Mouse (Mus musculus): ENCODE results near the gene Iqgap2. TPM values are rescaled to one million over a fixed set of nuclear protein-coding genes. Genes with fewer than 3 reads are reported as not detected.

Iqgap2 gene
- polyA plus RNA-seq, 1 experiment from 2014 or later = 18.5 TPM

- Histone ChIP-seq H3K36me3 (ENCODE audit: control insufficient read depth, insufficient read depth, low read length) (no peaks in the 10 kb centered on the region), H3K4me2 (no peak overlapping the region; the same call in 1 of the 2 replicates), H3K9ac (ENCODE audit: low read length) (no peak overlapping the region), H3K4me1 (ENCODE audit: control insufficient read depth, insufficient read depth, low read length) (peaks cover 15% of the 10 kb centered on the region), H3K4me3 (ENCODE audit: low read depth, low read length) (no peak overlapping the region), H3K9me3 (ENCODE audit: control insufficient read depth, low read length) (no peaks in the 10 kb centered on the region), H3K27ac (ENCODE audit: low read depth, low read length) (no peak overlapping the region), H3K27me3 (ENCODE audit: control insufficient read depth, insufficient read depth, low read length) (no peaks in the 10 kb centered on the region)
- 89% methylated on average over 10 of the region's 10 CpGs for WGBS
- ATAC-seq (ENCODE audit: low FRiP score) (no peak), DNase-seq (ENCODE audit: low spot score, missing footprints) (no peak)
Measured at GRCm38 (mm10) chr13:95889366-95889765, 2.4 kb downstream of the Iqgap2 start.

GRCm38 (mm10) chr13:95888621-95889020 is 3.1 kb downstream of the Iqgap2 start:
- peaks cover 15% of the 10 kb centered on the region for H3K4me1 ChIP-seq (ENCODE audit: control insufficient read depth, insufficient read depth, low read length)
- no peak for ATAC-seq (ENCODE audit: low FRiP score)

GRCm38 (mm10) chr13:95888170-95888569 is 3.6 kb downstream of the Iqgap2 start:
- Histone ChIP-seq H3K9me3 (ENCODE audit: control insufficient read depth, low read length) (no peaks in the 10 kb centered on the region), H3K9ac (ENCODE audit: low read length) (no peak overlapping the region), H3K36me3 (ENCODE audit: control insufficient read depth, insufficient read depth, low read length) (no peaks in the 10 kb centered on the region), H3K4me1 (ENCODE audit: control insufficient read depth, insufficient read depth, low read length) (peaks cover 15% of the 10 kb centered on the region), H3K27ac (ENCODE audit: low read depth, low read length) (no peak overlapping the region), H3K27me3 (ENCODE audit: control insufficient read depth, insufficient read depth, low read length) (no peaks in the 10 kb centered on the region), H3K4me2 (no peak overlapping the region), H3K4me3 (ENCODE audit: low read depth, low read length) (no peak overlapping the region)
- no peak for ATAC-seq (ENCODE audit: low FRiP score)
- DNase-seq (ENCODE audit: low spot score, missing footprints) = no peak
- WGBS = 83% methylated on average over 4 of the region's 4 CpGs

More at GRCm38 (mm10) chr13:95888621-95889020, 3.1 kb downstream of the Iqgap2 start:
- Histone ChIP-seq H3K27me3 (ENCODE audit: control insufficient read depth, insufficient read depth, low read length) (no peaks in the 10 kb centered on the region), H3K4me3 (ENCODE audit: low read depth, low read length) (no peak overlapping the region), H3K27ac (ENCODE audit: low read depth, low read length) (no peak overlapping the region), H3K4me2 (no peak overlapping the region), H3K9me3 (ENCODE audit: control insufficient read depth, low read length) (no peaks in the 10 kb centered on the region), H3K36me3 (ENCODE audit: control insufficient read depth, insufficient read depth, low read length) (no peaks in the 10 kb centered on the region), H3K9ac (ENCODE audit: low read length) (no peak overlapping the region)
- 92% methylated on average over 12 of the region's 12 CpGs for WGBS
- DNase-seq (ENCODE audit: low spot score, missing footprints) = no peak

GRCm38 (mm10) chr13:95887375-95887774 is 4.3 kb downstream of the Iqgap2 start:
- no peak overlapping the region for H3K4me3 ChIP-seq (ENCODE audit: low read depth, low read length)
- H3K4me1 ChIP-seq (ENCODE audit: control insufficient read depth, insufficient read depth, low read length) = peaks cover 11% of the 10 kb centered on the region
- H3K36me3 ChIP-seq (ENCODE audit: control insufficient read depth, insufficient read depth, low read length) = no peaks in the 10 kb centered on the region
- H3K4me2 ChIP-seq = no peak overlapping the region
- DNase-seq (ENCODE audit: low spot score, missing footprints) (no peak), ATAC-seq (ENCODE audit: low FRiP score) (no peak)
- no peaks in the 10 kb centered on the region for H3K9me3 ChIP-seq (ENCODE audit: control insufficient read depth, low read length)
- H3K27me3 ChIP-seq (ENCODE audit: control insufficient read depth, insufficient read depth, low read length) = no peaks in the 10 kb centered on the region
- no peak overlapping the region for H3K9ac ChIP-seq (ENCODE audit: low read length)
- H3K27ac ChIP-seq (ENCODE audit: low read depth, low read length) = no peak overlapping the region
- 88% methylated on average over 7 of the region's 7 CpGs for WGBS

- 87% methylated on average over 3 of the region's 3 CpGs for WGBS
- no peak for DNase-seq (ENCODE audit: low spot score, missing footprints)
- no peaks in the 10 kb centered on the region for H3K27me3 ChIP-seq (ENCODE audit: control insufficient read depth, insufficient read depth, low read length)
- H3K4me1 ChIP-seq (ENCODE audit: control insufficient read depth, insufficient read depth, low read length) = 0 out of 2 replicates have a peak, but pooled peaks cover 5% of the 10 kb centered on the region
- no peaks in the 10 kb centered on the region for H3K9me3 ChIP-seq (ENCODE audit: control insufficient read depth, low read length)
- no peak overlapping the region for H3K4me2 ChIP-seq
- no peaks in the 10 kb centered on the region for H3K36me3 ChIP-seq (ENCODE audit: control insufficient read depth, insufficient read depth, low read length)
- no peak for ATAC-seq (ENCODE audit: low FRiP score)
- no peak overlapping the region for H3K9ac ChIP-seq (ENCODE audit: low read length)
- H3K27ac ChIP-seq (ENCODE audit: low read depth, low read length) = no peak overlapping the region
- no peak overlapping the region for H3K4me3 ChIP-seq (ENCODE audit: low read depth, low read length)
Measured at GRCm38 (mm10) chr13:95884455-95884854, 7.3 kb downstream of the Iqgap2 start.

GRCm38 (mm10) chr13:95882001-95882400 is 9.7 kb downstream of the Iqgap2 start:
- 87% methylated on average over 6 of the region's 6 CpGs for WGBS
- H3K27ac ChIP-seq (ENCODE audit: low read depth, low read length) = no peak overlapping the region

GRCm38 (mm10) chr13:95881427-95881826 is 10.3 kb downstream of the Iqgap2 start:
- ATAC-seq (ENCODE audit: low FRiP score) (no peak), DNase-seq (ENCODE audit: low spot score, missing footprints) (no peak)
- Histone ChIP-seq H3K4me1 (ENCODE audit: control insufficient read depth, insufficient read depth, low read length) (0 out of 2 replicates have a peak, but pooled peaks cover 3% of the 10 kb centered on the region), H3K27me3 (ENCODE audit: control insufficient read depth, insufficient read depth, low read length) (no peaks in the 10 kb centered on the region), H3K9me3 (ENCODE audit: control insufficient read depth, low read length) (no peaks in the 10 kb centered on the region), H3K4me2 (no peak overlapping the region), H3K27ac (ENCODE audit: low read depth, low read length) (no peak overlapping the region), H3K9ac (ENCODE audit: low read length) (no peak overlapping the region), H3K36me3 (ENCODE audit: control insufficient read depth, insufficient read depth, low read length) (no peaks in the 10 kb centered on the region), H3K4me3 (ENCODE audit: low read depth, low read length) (no peak overlapping the region)
- WGBS = 93% methylated on average over 9 of the region's 9 CpGs

More at GRCm38 (mm10) chr13:95882001-95882400, 9.7 kb downstream of the Iqgap2 start:
- Histone ChIP-seq H3K9me3 (ENCODE audit: control insufficient read depth, low read length) (no peaks in the 10 kb centered on the region), H3K27me3 (ENCODE audit: control insufficient read depth, insufficient read depth, low read length) (no peaks in the 10 kb centered on the region), H3K4me1 (ENCODE audit: control insufficient read depth, insufficient read depth, low read length) (0 out of 2 replicates have a peak, but pooled peaks cover 3% of the 10 kb centered on the region), H3K4me2 (no peak overlapping the region), H3K4me3 (ENCODE audit: low read depth, low read length) (no peak overlapping the region), H3K36me3 (ENCODE audit: control insufficient read depth, insufficient read depth, low read length) (no peaks in the 10 kb centered on the region), H3K9ac (ENCODE audit: low read length) (no peak overlapping the region)
- ATAC-seq (ENCODE audit: low FRiP score) (no peak), DNase-seq (ENCODE audit: low spot score, missing footprints) (no peak)

- Histone ChIP-seq H3K9me3 (ENCODE audit: control insufficient read depth, low read length) (no peaks in the 10 kb centered on the region), H3K4me1 (ENCODE audit: control insufficient read depth, insufficient read depth, low read length) (no peaks in the 10 kb centered on the region), H3K27me3 (ENCODE audit: control insufficient read depth, insufficient read depth, low read length) (no peaks in the 10 kb centered on the region), H3K36me3 (ENCODE audit: control insufficient read depth, insufficient read depth, low read length) (no peaks in the 10 kb centered on the region), H3K4me3 (ENCODE audit: low read depth, low read length) (no peak overlapping the region), H3K4me2 (no peak overlapping the region), H3K9ac (ENCODE audit: low read length) (no peak overlapping the region), H3K27ac (ENCODE audit: low read depth, low read length) (no peak overlapping the region)
- no peak for DNase-seq (ENCODE audit: low spot score, missing footprints)
- 74% methylated on average over 6 of the region's 6 CpGs for WGBS
- ATAC-seq (ENCODE audit: low FRiP score) = no peak
Measured at GRCm38 (mm10) chr13:95880633-95881032, 11.1 kb downstream of the Iqgap2 start.

GRCm38 (mm10) chr13:95871993-95872392 is 19.7 kb downstream of the Iqgap2 start:
- Histone ChIP-seq H3K9me3 (ENCODE audit: control insufficient read depth, low read length) (no peaks in the 10 kb centered on the region), H3K27ac (ENCODE audit: low read depth, low read length) (no peak overlapping the region), H3K36me3 (ENCODE audit: control insufficient read depth, insufficient read depth, low read length) (no peaks in the 10 kb centered on the region), H3K9ac (ENCODE audit: low read length) (no peak overlapping the region), H3K27me3 (ENCODE audit: control insufficient read depth, insufficient read depth, low read length) (no peaks in the 10 kb centered on the region), H3K4me1 (ENCODE audit: control insufficient read depth, insufficient read depth, low read length) (peaks cover 38% of the 10 kb centered on the region), H3K4me3 (ENCODE audit: low read depth, low read length) (no peak overlapping the region), H3K4me2 (no peak overlapping the region)
- 80% methylated on average over 4 of the region's 4 CpGs for WGBS
- DNase-seq (ENCODE audit: low spot score, missing footprints) (no peak), ATAC-seq (ENCODE audit: low FRiP score) (no peak)
